Mouse (Mus musculus): Measurements from ENCODE around the gene 0610009B22Rik. TPM values are rescaled to one million over a fixed set of nuclear protein-coding genes. Genes with fewer than 3 reads are reported as not detected.

The 0610009B22Rik gene
- polyA plus RNA-seq, 1 experiment: 0.15 TPM

DNA sequence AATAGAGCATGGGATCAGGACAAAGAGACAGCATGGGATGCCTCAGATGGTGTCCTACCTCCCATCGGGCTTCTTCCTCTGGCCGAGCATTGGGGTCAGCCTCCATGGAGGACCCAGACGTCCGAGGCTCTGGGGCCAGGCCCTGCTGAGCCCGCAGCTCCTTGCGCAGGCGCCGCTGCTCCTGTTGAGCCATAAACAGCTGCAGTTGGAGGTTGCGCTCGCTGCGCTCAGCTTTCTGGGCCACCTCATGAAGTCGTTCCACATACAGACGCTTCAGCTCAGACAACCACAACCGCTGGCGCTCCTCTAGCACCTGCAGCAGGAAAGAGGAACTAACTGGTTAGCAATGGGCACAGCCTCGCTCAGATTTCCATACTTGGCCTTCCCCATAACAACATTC lies 44.5 kb downstream of the 0610009B22Rik start:
- no peak for TF ChIP-seq TAL1 (IDR thresholded peaks at IDR 0.05; ENCODE audit: low read length)
- TF ChIP-seq GATA1 (IDR thresholded peaks at IDR 0.05; ENCODE audit: low read length): no peak
- H3K36me3 ChIP-seq (ENCODE audit: control insufficient read depth): peaks cover 2% of the 10 kb centered on the region; the same call in 1 of the 2 replicates
- H3K27me3 ChIP-seq (ENCODE audit: control insufficient read depth): peaks cover 18% of the 10 kb centered on the region
- peaks cover 15% of the 10 kb centered on the region for H3K4me1 ChIP-seq (ENCODE audit: control insufficient read depth)
- H3K9me3 ChIP-seq (ENCODE audit: control insufficient read depth, low read length): no peaks in the 10 kb centered on the region
- no peak overlapping the region for H3K4me3 ChIP-seq (replicated peaks)

DNA sequence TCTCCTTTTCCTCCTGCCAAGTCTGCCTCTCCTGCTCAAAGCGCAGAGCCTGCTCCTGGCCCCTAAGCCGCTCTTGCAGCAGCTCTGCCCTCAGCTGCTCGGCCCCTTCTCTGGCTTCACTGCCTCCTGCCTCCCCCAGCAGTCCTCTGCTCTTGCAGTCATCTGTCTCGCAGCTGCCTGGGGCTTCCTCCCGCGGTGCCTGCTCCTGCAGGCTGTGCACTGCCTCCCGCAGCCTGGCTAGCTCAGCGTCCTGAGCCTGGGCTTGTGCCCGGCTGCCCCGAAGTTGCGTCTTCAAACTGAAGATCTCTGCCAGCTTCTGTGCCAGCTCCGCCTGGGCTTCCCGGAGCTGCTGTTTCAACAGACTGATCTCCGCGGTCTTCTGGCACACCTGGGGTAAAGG lies 44.9 kb downstream of the 0610009B22Rik start:
- TF ChIP-seq GATA1 (IDR thresholded peaks at IDR 0.05; ENCODE audit: low read length): no peak
- no peak for TF ChIP-seq TAL1 (IDR thresholded peaks at IDR 0.05; ENCODE audit: low read length)
- no peaks in the 10 kb centered on the region for H3K9me3 ChIP-seq (ENCODE audit: control insufficient read depth, low read length)
- H3K27me3 ChIP-seq (ENCODE audit: control insufficient read depth): peaks cover 13% of the 10 kb centered on the region
- H3K4me3 ChIP-seq (replicated peaks): no peak overlapping the region
- H3K4me1 ChIP-seq (ENCODE audit: control insufficient read depth): peaks cover 13% of the 10 kb centered on the region
- H3K36me3 ChIP-seq (ENCODE audit: control insufficient read depth): peaks cover 2% of the 10 kb centered on the region; the same call in 1 of the 2 replicates

DNA sequence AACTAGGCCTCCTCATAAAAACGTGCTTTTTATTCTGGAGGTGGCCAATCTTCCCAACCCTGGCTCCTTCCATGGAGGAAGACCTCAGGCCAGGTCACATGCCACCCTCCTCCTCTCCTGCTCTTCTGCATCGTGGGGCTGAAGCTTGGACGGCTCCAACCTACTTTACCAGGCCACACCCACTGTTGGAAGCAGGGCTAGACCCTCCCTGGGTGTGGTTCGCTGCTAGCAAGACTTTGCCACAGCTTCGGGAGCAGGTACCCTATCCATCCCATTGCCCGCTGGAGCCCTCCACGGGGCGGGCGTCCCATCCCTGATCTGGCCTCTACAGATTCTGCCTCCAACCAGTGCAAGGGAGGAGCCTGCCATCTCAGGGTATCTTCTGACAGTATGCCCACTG lies 45.5 kb downstream of the 0610009B22Rik start:
- Histone ChIP-seq H3K27me3 (ENCODE audit: control insufficient read depth) (peaks cover 8% of the 10 kb centered on the region), H3K9me3 (ENCODE audit: control insufficient read depth, low read length) (no peaks in the 10 kb centered on the region), H3K36me3 (ENCODE audit: control insufficient read depth) (peaks cover 2% of the 10 kb centered on the region; the same call in 1 of the 2 replicates), H3K4me3 (replicated peaks) (no peak overlapping the region), H3K4me1 (ENCODE audit: control insufficient read depth) (peaks cover 14% of the 10 kb centered on the region)
- TF ChIP-seq GATA1 (IDR thresholded peaks at IDR 0.05; ENCODE audit: low read length) (no peak), TAL1 (IDR thresholded peaks at IDR 0.05; ENCODE audit: low read length) (no peak)

DNA sequence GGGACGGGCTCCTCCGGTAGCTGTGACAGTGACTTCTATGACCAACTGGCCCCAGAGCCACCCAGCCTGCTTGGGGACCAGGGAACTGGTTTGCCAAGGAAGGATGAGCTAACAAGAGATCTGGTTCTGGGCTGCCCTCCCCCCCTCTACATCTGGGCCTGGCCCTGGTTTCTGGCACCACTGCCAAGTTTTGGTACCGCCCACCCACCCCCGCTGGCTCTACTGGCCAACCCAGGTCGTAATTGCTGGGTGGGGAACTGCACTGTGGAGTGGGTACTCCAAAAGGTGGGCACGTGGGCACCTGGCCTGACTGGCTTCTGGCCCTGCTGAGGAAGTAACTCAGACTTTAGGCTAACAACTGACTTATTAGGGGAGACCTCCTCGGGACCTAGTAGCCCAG lies 47.9 kb downstream of the 0610009B22Rik start:
- no peak for TF ChIP-seq GATA1 (IDR thresholded peaks at IDR 0.05; ENCODE audit: low read length)
- no peak for TF ChIP-seq TAL1 (IDR thresholded peaks at IDR 0.05; ENCODE audit: low read length)
- Histone ChIP-seq H3K27me3 (ENCODE audit: control insufficient read depth) (peaks cover 11% of the 10 kb centered on the region), H3K4me1 (ENCODE audit: control insufficient read depth) (peaks cover 23% of the 10 kb centered on the region), H3K9me3 (ENCODE audit: control insufficient read depth, low read length) (no peaks in the 10 kb centered on the region), H3K36me3 (ENCODE audit: control insufficient read depth) (peaks cover 2% of the 10 kb centered on the region; the same call in 1 of the 2 replicates), H3K4me3 (replicated peaks) (no peak overlapping the region)

DNA sequence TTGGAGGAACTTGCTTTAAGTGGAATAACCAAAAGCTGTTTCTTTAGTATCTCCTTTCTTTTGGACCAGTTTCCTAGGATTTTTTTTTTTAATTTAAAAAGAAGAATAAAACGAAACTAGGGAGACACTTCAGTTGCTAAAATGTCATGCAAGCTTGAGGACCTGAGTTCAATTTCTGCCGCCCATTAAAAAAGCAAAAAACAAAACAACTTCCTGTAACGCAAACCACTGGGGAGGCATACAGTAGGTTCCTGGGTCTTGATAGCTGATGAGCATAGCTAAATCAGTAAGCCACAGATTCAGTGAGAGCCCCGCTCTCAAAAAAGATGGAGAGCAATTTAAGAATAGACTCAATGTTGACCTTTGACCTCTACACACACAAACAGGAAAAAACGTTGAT lies 50.2 kb downstream of the 0610009B22Rik start:
- Histone ChIP-seq H3K4me3 (replicated peaks) (no peak overlapping the region), H3K4me1 (ENCODE audit: control insufficient read depth) (peaks cover 41% of the 10 kb centered on the region), H3K9me3 (ENCODE audit: control insufficient read depth, low read length) (no peaks in the 10 kb centered on the region), H3K36me3 (ENCODE audit: control insufficient read depth) (peaks cover 6% of the 10 kb centered on the region), H3K27me3 (ENCODE audit: control insufficient read depth) (peaks cover 11% of the 10 kb centered on the region)
- no peak for TF ChIP-seq GATA1 (IDR thresholded peaks at IDR 0.05; ENCODE audit: low read length)
- no peak for TF ChIP-seq TAL1 (IDR thresholded peaks at IDR 0.05; ENCODE audit: low read length)

DNA sequence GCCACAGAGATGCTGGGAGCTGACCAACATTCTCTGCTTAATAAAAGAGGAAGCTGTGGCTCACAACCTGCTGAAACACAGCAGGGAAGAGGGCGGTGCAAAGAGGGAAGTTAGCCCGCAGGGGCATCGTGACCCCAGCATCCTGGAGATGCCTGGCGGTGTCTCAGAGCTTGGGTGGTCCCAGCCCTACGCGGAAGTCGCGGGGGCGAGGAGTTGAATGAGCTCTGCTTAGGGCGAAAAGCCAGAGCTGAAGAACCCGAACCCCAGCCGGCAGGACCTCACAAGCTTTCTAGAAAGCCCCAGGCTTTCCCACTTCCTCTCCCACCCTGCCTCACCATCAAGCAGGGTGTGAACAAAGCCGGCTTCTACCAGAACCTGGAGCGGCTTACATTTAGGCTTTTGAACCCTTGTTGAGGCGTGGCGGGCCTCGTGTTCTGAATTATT lies 50.7 kb downstream of the 0610009B22Rik start:
- TF ChIP-seq TAL1 (IDR thresholded peaks at IDR 0.05; ENCODE audit: low read length) (no peak), GATA1 (IDR thresholded peaks at IDR 0.05; ENCODE audit: low read length) (no peak)
- Histone ChIP-seq H3K27me3 (ENCODE audit: control insufficient read depth) (peaks cover 8% of the 10 kb centered on the region), H3K4me1 (ENCODE audit: control insufficient read depth) (peaks cover 39% of the 10 kb centered on the region), H3K4me3 (replicated peaks) (peak overlapping the region; percentile 34), H3K9me3 (ENCODE audit: control insufficient read depth, low read length) (no peaks in the 10 kb centered on the region), H3K36me3 (ENCODE audit: control insufficient read depth) (peaks cover 6% of the 10 kb centered on the region)

DNA sequence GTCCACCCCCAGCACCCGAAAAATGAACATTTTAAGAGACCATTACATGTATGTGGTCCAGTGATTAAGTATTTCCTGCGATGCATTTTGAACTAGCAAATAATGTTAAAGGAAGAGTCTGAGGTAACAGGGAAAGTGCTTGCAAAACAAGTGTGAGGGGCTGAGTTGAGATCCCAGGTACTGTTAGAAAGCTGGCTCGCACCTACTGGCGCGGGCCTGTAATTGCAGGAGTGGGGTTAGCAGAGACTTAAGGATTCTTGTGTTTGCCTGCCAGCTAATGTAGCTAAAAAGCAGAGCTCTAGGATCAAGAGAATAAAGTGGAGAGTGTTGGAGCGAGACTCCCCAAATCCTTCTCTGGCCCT lies 52.4 kb downstream of the 0610009B22Rik start:
- H3K4me1 ChIP-seq (ENCODE audit: control insufficient read depth): peaks cover 50% of the 10 kb centered on the region
- peak overlapping the region; percentile 91 for H3K4me3 ChIP-seq (replicated peaks)
- H3K36me3 ChIP-seq (ENCODE audit: control insufficient read depth): peaks cover 10% of the 10 kb centered on the region
- TF ChIP-seq GATA1 (IDR thresholded peaks at IDR 0.05; ENCODE audit: low read length): no peak
- no peak for TF ChIP-seq TAL1 (IDR thresholded peaks at IDR 0.05; ENCODE audit: low read length)
- H3K27me3 ChIP-seq (ENCODE audit: control insufficient read depth): peaks cover 8% of the 10 kb centered on the region
- no peaks in the 10 kb centered on the region for H3K9me3 ChIP-seq (ENCODE audit: control insufficient read depth, low read length)

DNA sequence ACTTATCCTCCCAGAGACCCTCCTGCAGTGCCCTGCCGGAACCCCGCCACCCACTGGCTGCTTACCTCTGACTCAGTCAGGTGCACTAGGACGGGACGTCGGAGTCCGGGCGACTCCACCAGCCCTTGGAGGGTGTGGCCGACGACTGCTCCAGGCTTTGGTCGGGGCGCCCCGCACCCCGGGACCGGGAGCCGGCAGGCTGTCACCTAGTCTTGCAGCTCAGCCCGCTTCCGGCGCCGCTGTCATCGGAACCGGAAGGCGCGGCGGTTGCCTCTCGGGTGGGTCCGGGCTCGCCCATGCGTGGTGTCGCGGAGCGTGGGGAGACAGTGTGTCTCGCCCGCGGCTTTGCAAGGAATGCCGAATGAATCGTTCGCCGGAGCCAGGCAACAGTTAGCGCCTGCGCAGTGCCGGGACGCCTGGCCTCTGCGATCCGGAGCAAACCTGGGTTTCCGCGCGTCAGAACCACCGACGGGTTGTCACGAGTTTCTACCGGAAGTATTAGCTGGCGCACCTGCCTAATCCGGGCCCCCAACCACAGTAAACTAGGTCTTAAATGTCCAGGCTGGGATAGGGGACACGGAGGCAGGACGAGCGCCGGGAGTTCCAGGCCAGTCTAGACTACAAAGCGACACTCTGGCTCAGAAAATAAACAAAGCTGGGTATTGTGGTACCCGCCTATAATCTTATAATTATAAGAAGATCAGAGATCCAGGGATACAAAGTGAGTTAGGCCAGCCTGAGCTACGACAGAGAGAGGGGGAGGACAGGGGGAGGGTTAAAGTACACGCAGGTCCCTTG lies 53.0 kb downstream of the 0610009B22Rik start, which contains the start of gene Rmnd5b:
TSS of gene Rmnd5b (minus strand) at position 372 of the 798 bp plus-strand sequence.
- no peaks in the 10 kb centered on the region for H3K9me3 ChIP-seq (ENCODE audit: control insufficient read depth, low read length)
- H3K36me3 ChIP-seq (ENCODE audit: control insufficient read depth): peaks cover 16% of the 10 kb centered on the region
- H3K27me3 ChIP-seq (ENCODE audit: control insufficient read depth): peaks cover 8% of the 10 kb centered on the region
- TF ChIP-seq GATA1 (IDR thresholded peaks at IDR 0.05; ENCODE audit: low read length): no peak
- TF ChIP-seq TAL1 (IDR thresholded peaks at IDR 0.05; ENCODE audit: low read length): no peak
- H3K4me1 ChIP-seq (ENCODE audit: control insufficient read depth): peaks cover 53% of the 10 kb centered on the region
- H3K4me3 ChIP-seq (replicated peaks): peak within 1 kb of the TSS; percentile 91

Other genes starting within 250 kb of the 0610009B22Rik start
- 0.62 and 0.69 TPM in 2 replicates for gene Phykpl, start 104.1 kb downstream of the 0610009B22Rik start, polyA plus RNA-seq (2012)
- gene Hnrnpab, start 82.0 kb downstream of the 0610009B22Rik start, polyA plus RNA-seq (2012): 59.0 and 82.9 TPM in 2 replicates
- gene Nhp2, start 69.1 kb downstream of the 0610009B22Rik start, polyA plus RNA-seq (2012): 7.4 and 8.9 TPM in 2 replicates
- 1.4 and 1.5 TPM in 2 replicates for gene Rmnd5b, start 53.0 kb downstream of the 0610009B22Rik start, polyA plus RNA-seq (2012)
- 0.03 TPM in 2 replicates for gene N4bp3, start 38.0 kb downstream of the 0610009B22Rik start, polyA plus RNA-seq (2012)
- not detected in 2 replicates for gene D930048N14Rik, start 37.9 kb downstream of the 0610009B22Rik start, polyA plus RNA-seq (2012)
- gene Sec24a, start 74.8 kb upstream of the 0610009B22Rik start, polyA plus RNA-seq (2012): 0.22 and 0.26 TPM in 2 replicates
- 0.27 and 0.65 TPM in 2 replicates for gene Sar1b, start 74.8 kb upstream of the 0610009B22Rik start, polyA plus RNA-seq (2012)
- gene Jade2, start 168.8 kb upstream of the 0610009B22Rik start, polyA plus RNA-seq (2012): 0.18 and 0.19 TPM in 2 replicates

Data from erythroblast, embryonic 14.5 days (primary cell).